Mouse (Mus musculus) adrenal gland, postnatal 25 days (tissue): ENCODE results near the gene Irx5. TPM values are rescaled to one million over a fixed set of nuclear protein-coding genes. Genes with fewer than 3 reads are reported as not detected.
A peak's percentile ranks its signal among the peaks of the same experiment; 100 is the strongest.

Experiments
- DNase-seq: peaks from one replicate; pipeline ENCODE4 v3.0.0; 2021; ENCODE audit warnings: mixed read lengths
- long read RNA-seq: library from polyadenylated mRNA; stranded (forward); transcript quantifications from one replicate; pipeline ENCODE4 v2.0.0, GENCODE M21; 2021
- total RNA-seq: library from RNA; stranded (reverse); gene quantifications from 2 replicates; pipeline ENCODE4 v1.2.3, GENCODE M21; 2021

Irx5 gene
- 2.9 and 3.3 TPM in 2 replicates for total RNA-seq
- long read RNA-seq, partial matches to known transcripts = 0 of 2 reads
- long read RNA-seq, other reads (novel, unspliced or antisense) = 0 of 2 reads

GRCm38 (mm10) chr8:92357398-92357981 is at the start of gene Irx5:
Gene Irx5 (plus strand): TSS chr8:92357625.
- peak; percentile 73 for DNase-seq

- DNase-seq = no peak
Measured at GRCm38 (mm10) chr8:92312178-92312577, 45.2 kb upstream of the Irx5 start.

DNA sequence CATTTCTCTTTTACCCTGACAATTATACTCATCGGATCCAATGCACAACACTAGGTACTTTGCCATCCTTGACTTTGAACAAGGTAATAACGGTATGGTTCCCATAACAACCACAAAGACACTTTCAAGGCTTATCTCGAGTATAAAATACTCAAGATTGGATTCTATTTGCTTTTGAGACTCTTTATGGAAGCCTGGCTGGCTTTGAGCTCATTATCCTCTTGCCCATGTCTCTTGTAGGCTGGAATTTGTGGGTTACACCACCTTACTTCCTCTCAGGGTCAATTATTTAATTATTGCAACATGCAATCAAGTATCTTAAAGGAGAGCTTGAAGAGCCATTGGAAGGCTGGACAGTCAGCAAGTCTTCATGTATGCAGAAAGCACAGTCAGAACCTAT is 43.7 kb upstream of the Irx5 start:
- no peak for DNase-seq

DNA sequence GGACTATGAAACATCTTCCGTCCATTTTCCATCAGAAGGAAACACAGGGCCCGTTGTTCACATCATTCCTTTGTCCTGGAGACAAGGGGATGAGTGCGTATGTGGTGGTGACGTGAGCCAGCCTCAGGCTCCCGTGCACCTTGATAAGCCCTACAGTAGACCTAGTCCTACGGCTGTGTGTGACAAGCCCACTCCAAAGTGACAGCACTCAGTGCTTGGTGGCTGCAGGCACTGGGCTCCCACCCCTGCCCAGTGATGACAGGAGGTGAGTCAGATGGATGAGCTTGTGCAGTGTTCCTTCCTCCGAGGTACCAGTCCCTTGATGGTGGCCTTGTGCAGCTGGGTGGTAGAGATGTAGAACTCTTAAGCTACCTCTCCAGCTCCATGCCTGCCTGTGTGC is 33.7 kb upstream of the Irx5 start:
- DNase-seq = no peak

DNA sequence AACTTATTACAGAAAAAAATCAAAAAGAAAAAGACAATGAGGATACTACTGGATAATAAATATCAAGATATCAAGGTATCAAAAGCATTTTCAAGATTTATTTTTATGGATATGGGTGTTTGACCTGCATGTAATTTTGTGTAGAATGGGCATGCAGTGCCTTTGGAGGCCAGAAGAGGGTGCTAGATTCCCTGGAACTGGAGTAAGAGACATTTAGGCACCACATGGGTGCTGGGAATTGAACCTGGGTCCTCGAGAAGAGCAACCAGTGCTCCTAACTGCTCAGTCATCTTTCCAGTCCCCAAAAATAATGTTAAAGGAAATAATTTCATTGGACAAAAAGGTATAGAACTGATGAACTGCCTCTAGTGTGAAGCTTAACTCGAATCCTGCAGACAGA is 30.2 kb upstream of the Irx5 start:
- no peak for DNase-seq

GRCm38 (mm10) chr8:92329273-92329672 is 28.2 kb upstream of the Irx5 start:
- no peak for DNase-seq

DNA sequence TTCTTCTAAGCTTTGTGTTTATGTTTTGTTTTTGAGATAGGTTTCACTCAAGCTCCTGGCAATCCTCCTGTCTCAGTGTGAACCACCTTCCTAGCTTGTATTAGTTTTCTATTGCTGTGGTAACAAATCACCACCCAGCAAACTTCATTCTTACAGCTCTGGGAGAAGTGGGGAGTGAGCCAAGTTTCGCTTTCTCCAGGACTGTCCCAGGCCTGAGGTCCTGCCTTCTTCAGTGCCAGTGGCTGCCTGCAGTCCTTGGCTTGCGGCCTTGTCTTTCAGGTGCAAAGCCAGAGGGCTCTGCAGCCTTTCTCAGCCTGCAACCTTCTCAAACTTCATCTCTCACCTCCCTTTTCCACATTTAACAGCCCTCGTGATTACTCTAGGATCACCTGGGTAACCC is 25.6 kb upstream of the Irx5 start:
- DNase-seq = peak; percentile 39

- no peak for DNase-seq
Measured at GRCm38 (mm10) chr8:92333406-92333805, 24.0 kb upstream of the Irx5 start.

DNA sequence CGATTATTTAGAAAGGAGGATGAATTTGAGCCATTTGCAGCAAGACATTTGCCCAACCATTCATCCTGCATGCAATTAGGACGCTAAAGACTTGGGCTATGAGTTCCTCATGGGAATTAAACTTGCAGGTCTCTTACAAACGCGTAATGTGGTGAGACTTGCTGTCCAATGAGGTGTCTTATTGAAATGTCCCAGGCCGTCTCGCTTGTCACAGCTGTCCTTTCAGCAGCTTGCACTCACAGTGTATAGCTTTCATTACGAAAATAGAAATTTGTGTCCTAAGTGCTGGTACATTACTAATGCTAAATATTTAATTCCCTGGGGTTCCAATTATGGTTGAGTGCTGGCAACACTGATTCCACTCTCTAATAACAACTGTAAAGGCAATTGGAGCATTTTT is 22.3 kb upstream of the Irx5 start:
- DNase-seq = no peak

- no peak for DNase-seq
Measured at GRCm38 (mm10) chr8:92336041-92336440, 21.4 kb upstream of the Irx5 start.

GRCm38 (mm10) chr8:92343544-92343943 is 13.9 kb upstream of the Irx5 start:
- no peak for DNase-seq

DNA sequence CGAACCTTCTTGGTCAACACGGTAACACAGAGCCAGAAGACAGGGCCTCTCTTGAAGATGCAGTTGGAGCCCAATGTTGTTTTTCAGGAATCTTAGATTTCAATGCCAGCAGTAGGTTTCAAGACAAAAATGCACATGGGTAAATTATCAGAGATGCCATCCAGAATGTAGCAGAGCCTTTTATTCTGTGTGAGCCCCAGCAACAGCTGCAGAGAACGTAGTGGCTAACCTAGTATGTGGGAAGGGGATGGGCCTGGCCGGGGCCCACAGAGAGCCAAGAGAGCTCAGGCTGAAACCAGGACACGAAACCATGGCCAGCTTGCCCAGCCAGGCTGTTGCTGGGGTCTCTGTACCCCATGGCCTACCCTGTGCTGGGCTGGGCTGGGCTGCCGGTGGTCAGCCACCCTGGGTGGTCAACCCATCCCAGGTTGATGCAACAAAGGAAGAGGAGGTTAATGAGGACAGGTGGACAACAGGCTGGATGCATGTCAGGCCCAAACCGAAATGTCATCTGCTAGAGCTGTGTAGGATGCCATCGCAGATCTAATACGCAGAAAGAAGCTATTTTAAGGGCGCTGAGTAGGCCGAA is 7.4 kb upstream of the Irx5 start:
- DNase-seq = no peak

- no peak for DNase-seq
Measured at GRCm38 (mm10) chr8:92353405-92353804, 4.0 kb upstream of the Irx5 start.

DNA sequence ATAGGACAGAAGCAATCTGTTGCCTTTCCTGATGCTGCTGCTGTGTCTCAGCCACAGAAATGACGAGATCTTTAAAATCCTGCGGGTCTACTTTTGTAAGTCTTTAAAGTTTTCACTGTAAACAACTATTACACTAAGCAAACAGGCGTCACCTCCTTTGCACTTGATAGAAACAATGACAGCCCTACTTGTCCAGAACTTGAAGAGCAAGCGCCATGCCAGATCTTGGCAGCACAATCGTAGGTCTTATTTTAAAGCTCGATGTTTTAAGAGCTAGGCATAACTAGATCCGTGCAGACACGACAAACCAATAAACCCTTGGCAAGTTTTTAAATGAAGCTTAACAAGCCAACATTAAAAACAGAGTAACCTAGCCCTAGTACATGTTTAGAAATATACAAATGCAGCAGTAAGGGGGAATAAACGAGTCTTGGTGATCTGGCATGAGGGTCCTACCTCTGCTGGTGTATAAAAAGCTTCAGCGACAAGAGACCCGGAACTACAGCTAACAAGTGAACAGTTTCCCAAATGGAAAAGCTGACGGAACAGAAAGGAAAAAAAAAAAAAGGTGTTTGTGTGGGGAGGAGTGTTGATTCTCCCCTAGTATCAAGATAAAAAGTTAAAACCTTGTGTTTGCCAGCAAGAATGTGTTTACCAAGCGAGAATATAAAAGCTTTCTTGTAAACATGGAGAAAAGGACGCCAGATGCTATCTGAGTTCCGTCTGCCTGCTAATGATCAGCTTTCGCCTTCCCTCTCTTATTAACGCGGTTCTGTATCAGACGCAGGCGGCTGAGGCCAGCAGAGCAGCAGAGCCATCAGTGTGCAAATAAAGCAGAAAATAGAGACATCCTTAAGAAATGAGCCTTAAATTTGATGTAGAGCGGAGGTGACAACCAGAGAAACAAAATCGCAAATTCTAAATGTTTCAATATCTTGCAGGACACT is 2.6 kb upstream of the Irx5 start:
- no peak for DNase-seq

DNA sequence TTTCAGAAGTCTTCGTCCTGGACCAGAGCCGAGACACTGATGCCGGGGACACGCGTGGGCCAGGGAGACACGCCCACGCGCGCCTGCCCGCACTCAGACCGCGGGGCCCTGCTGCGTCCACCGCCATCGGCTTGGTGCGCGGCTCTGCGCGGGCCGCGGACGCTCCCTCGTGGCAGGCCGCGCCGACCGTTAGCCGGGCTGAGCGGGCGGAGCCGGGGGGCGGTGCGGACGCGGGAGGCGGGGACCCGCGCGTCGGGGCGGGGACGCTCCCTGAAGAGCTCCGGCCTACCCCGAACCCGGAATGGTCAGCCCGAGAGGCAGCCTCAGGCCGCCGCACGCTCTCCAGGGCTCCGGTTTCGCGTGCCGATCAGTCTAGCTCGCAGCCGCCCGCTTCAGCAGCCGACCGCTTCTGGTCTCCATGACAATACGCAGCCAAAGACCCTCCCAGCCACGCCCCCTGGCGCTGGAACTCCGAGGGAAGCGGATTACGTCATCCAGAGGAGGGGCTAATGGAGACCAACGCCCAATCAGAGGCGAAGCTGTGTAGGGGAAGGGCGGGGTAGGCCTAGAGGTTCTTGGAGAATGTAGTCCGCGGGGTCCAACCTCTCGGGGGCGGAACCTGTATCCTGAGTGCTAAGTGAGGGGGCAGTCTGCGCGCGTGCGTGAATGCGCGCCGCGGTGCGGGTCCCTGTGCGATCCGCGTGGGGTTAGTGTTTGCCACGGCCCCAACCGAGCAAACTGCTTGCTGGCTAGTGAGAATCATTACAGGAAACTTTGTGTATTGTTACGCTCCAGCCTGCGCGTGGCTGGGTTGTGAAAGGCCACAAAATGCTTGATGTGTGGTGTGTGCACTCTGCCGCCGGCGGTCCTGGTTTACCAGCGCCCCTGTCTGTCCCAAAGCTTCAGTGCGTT is 1.5 kb upstream of the Irx5 start:
- peak; percentile 93 for DNase-seq

- no peak for DNase-seq
Measured at GRCm38 (mm10) chr8:92356613-92357375, 631 bp upstream of the Irx5 start.

DNA sequence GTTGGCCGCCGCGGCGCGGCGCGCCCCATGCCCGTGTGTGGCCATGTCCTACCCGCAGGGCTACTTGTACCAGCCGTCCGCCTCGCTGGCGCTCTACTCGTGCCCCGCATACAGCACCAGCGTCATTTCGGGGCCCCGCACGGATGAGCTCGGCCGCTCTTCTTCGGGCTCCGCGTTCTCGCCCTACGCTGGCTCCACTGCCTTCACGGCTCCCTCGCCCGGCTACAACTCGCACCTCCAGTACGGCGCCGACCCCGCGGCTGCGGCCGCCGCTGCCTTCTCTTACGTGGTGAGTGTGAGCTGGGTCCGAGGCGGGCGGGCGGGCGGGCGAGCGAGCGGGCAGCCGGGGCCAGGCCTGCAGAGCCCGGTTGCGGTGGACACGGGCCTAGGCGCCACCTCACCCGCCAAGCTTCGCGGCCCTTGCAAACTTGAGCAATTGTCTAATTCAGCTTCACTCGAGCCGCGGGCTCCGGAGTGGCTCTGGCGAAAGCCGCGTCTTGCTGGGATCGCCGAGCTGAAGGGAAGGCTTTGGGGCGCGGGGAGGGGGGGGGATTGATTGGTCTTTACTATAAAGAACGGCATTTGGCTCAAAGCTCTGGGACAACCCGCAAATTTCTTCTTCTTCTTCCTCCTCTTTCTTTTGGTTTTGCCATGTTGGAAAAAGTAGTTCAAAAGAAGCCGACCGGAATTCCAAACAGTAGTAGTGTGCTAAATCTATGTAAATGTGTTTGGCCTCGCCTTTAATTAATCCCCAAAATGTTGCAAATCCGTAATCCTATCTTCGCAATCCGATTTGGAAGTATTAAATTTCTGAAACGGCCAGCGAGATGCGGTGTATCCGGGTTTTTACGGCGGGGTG is 945 bp downstream of the Irx5 start:
- DNase-seq = no peak

GRCm38 (mm10) chr8:92359000-92359832 is 1.8 kb downstream of the Irx5 start:
- no peak for DNase-seq

GRCm38 (mm10) chr8:92359833-92360082 is 2.3 kb downstream of the Irx5 start:
- no peak for DNase-seq
